Mouse (Mus musculus) E14TG2a.4 (cell line): ENCODE data around the gene Ccdc38.

Source experiments
- H3K27me3 ChIP-seq: 2 replicates; pipeline ENCODE4 v1.6.1; 2014; ENCODE audit warnings: low read length, control low read depth; ENCODE audit not compliant: insufficient read depth
- H3K36me3 ChIP-seq: 2 replicates; pipeline ENCODE4 v1.6.1; 2014; ENCODE audit warnings: low read length, control low read depth; ENCODE audit not compliant: insufficient read depth
- H3K4me1 ChIP-seq: replicated peaks from 2 replicates; pipeline ENCODE4 v1.6.1; 2014; ENCODE audit warnings: low read depth, low read length, control low read depth
- H3K4me3 ChIP-seq: replicated peaks from 2 replicates; pipeline ENCODE4 v1.5.1; 2014; ENCODE audit warnings: mild to moderate bottlenecking, low read length
- H3K9me3 ChIP-seq: 2 replicates; pipeline ENCODE4 v1.6.1; 2014; ENCODE audit warnings: low read length, control low read depth
- CTCF ChIP-seq: conservative IDR thresholded peaks from 2 replicates; pipeline ENCODE4 v1.5.1; 2014; ENCODE audit warnings: low read length
- NANOG ChIP-seq: IDR thresholded peaks from 2 replicates; pipeline ENCODE4 v1.6.1; 2014; ENCODE audit warnings: borderline replicate concordance, low read length, mixed read lengths
- POU5F1 ChIP-seq: IDR thresholded peaks from 2 replicates; pipeline ENCODE4 v1.6.1; 2014; ENCODE audit warnings: low read length, borderline replicate concordance

Gene Ccdc38

DNA sequence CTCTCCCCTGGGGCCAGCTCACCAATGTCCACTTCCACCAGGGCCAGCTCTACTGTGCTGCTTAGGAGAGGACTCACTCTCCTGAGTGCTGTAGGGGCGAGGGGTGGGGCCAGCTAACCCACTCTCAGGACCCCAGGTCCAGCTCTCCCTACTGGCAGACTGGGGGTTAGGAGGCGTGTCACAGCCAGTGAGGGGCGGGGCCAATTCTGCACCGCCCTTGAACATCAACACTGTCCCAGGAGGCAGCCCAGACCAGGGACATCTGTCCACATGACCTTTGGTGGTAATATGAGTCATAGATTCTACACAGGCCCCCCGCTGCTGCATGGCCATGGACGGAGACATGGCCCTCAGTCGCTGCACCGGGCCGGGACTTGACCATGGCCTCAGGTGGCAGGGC lies 19.4 kb downstream of the Ccdc38 start:
- no peak for TF ChIP-seq POU5F1
- no peak for TF ChIP-seq CTCF
- no peak for TF ChIP-seq NANOG

GRCm38 (mm10) chr10:93564518-93565090 lies 24.2 kb downstream of the Ccdc38 start:
- Histone ChIP-seq H3K4me3 (no peak overlapping the region), H3K27me3 (no peaks in the 10 kb centered on the region), H3K36me3 (no peaks in the 10 kb centered on the region), H3K4me1 (peaks cover 6% of the 10 kb centered on the region), H3K9me3 (no peaks in the 10 kb centered on the region)
- TF ChIP-seq NANOG (no peak), POU5F1 (no peak)

More for the DNA sequence above, 19.4 kb downstream of the Ccdc38 start:
- Histone ChIP-seq H3K4me3 (peak overlapping the region; percentile 51), H3K4me1 (peaks cover 10% of the 10 kb centered on the region), H3K9me3 (no peaks in the 10 kb centered on the region), H3K36me3 (no peaks in the 10 kb centered on the region), H3K27me3 (no peaks in the 10 kb centered on the region)

DNA sequence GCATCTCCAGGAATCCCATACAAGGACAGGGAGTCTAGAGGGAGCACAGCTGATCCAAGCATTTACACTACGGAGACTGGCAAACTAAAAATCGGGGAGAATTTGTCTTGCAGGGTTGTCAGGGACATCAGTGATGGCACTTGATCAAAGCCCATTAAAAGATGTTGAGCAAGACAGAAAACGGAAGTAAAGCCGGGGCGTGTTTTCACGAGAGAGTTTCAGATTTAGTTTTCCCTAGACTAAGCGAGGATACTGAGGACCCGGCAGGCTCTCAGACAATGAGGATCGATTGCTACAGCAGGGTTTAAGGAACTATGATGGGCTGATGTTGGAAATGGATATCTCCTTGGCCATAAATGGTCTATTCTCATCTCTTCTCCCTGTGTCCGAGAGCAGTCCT lies 26.6 kb downstream of the Ccdc38 start:
- Histone ChIP-seq H3K4me3 (no peak overlapping the region), H3K9me3 (no peaks in the 10 kb centered on the region), H3K36me3 (no peaks in the 10 kb centered on the region), H3K4me1 (no peaks in the 10 kb centered on the region), H3K27me3 (no peaks in the 10 kb centered on the region)
- no peak for TF ChIP-seq NANOG
- no peak for TF ChIP-seq CTCF
- TF ChIP-seq POU5F1, result no peak

- TF ChIP-seq NANOG (no peak), CTCF (no peak), POU5F1 (no peak)
- Histone ChIP-seq H3K4me1 (no peaks in the 10 kb centered on the region), H3K4me3 (no peak overlapping the region), H3K27me3 (no peaks in the 10 kb centered on the region), H3K9me3 (no peaks in the 10 kb centered on the region), H3K36me3 (no peaks in the 10 kb centered on the region)
Measured at GRCm38 (mm10) chr10:93567841-93568566, 27.6 kb downstream of the Ccdc38 start.

DNA sequence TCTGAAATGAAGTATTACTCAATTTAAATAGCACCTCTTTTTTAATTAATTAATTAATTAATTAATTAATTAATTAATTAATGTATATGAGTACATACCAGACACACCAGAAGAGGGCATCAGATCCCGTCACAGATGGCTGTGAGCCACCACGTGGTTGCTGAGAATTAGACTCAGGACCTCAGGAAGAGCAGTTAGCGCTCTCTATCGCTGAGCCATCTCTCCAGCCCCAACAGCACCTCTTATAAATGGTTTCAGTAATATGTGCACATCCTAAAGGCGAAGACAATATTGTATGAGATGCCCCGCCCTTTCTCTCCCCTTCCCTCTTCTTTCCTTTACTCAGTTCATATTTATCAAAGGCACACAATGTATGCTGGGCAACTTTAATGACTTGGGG lies 28.2 kb downstream of the Ccdc38 start:
- H3K36me3 ChIP-seq, result no peaks in the 10 kb centered on the region

DNA sequence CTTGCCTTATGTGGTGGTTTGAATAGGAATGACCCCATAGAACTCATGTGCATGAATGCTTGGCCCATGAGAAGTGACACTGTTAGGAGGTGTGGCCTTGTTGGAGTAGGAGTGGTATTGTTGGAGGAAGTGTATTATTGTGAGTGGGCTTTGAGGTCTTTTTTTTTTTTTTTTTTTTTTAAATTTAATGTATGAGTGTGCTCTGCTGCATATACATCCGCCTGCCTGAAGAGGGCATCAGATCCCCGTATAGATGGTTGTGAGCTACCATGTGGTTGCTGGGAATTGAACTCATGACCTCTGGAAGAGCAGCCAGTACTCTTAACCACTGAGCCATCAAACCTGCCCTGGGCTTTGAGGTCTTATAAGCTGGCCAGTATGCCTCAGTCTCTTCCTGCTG lies 31.8 kb downstream of the Ccdc38 start:
- no peaks in the 10 kb centered on the region for H3K9me3 ChIP-seq

More for the DNA sequence above, 28.2 kb downstream of the Ccdc38 start:
- no peak for TF ChIP-seq POU5F1
- no peak for TF ChIP-seq NANOG
- no peak for TF ChIP-seq CTCF
- H3K27me3 ChIP-seq, result no peaks in the 10 kb centered on the region
- no peaks in the 10 kb centered on the region for H3K4me1 ChIP-seq
- H3K9me3 ChIP-seq, result no peaks in the 10 kb centered on the region
- H3K4me3 ChIP-seq, result no peak overlapping the region

GRCm38 (mm10) chr10:93574966-93575365 lies 34.5 kb downstream of the Ccdc38 start:
- H3K4me1 ChIP-seq, result peaks cover 5% of the 10 kb centered on the region
- TF ChIP-seq NANOG, result no peak
- no peak for TF ChIP-seq CTCF
- no peak for TF ChIP-seq POU5F1

More for the DNA sequence above, 31.8 kb downstream of the Ccdc38 start:
- Histone ChIP-seq H3K4me3 (no peak overlapping the region), H3K36me3 (no peaks in the 10 kb centered on the region), H3K27me3 (no peaks in the 10 kb centered on the region), H3K4me1 (peaks cover 2% of the 10 kb centered on the region)
- peak; percentile 30 for TF ChIP-seq CTCF
- no peak for TF ChIP-seq NANOG

GRCm38 (mm10) chr10:93575960-93576359 lies 35.5 kb downstream of the Ccdc38 start:
- peaks cover 5% of the 10 kb centered on the region for H3K4me1 ChIP-seq
- TF ChIP-seq NANOG (no peak), CTCF (no peak), POU5F1 (no peak)
- no peaks in the 10 kb centered on the region for H3K9me3 ChIP-seq
- H3K4me3 ChIP-seq, result no peak overlapping the region
- peaks cover 7% of the 10 kb centered on the region; the same call in 1 of the 2 replicates for H3K36me3 ChIP-seq
- H3K27me3 ChIP-seq, result no peaks in the 10 kb centered on the region

More at GRCm38 (mm10) chr10:93574966-93575365, 34.5 kb downstream of the Ccdc38 start:
- H3K9me3 ChIP-seq, result no peaks in the 10 kb centered on the region
- no peaks in the 10 kb centered on the region for H3K27me3 ChIP-seq
- H3K36me3 ChIP-seq, result peaks cover 5% of the 10 kb centered on the region; the same call in 1 of the 2 replicates
- no peak overlapping the region for H3K4me3 ChIP-seq

DNA sequence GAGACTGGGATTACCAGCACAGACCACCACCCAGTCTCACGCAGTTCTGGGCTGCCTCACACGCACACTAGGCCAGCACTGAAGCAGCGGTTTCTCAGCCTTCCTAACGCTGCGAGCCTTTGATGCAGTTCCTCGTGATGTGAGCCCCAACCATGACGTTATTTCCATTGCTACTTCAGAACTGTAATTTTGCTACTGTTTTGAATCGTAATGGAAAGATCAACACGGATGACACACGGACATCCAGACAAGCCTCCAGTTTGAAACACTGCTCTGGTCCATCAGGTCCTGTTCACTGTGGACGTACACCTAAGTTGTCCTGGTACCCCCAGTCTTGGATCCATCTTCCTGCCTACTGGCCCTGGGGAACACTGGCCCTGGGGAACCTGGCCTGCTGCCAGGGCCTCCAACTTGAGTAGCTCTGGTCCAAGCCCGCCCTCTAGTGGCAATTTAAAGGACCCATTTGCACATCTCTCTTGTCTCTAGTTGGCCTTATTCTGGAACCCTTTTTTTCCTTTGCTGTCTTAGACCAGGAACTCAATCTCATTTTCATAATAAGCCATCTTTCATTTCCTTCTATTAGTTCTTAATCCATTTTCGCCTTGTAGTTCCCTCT lies 36.9 kb downstream of the Ccdc38 start:
- no peak overlapping the region for H3K4me3 ChIP-seq
- TF ChIP-seq NANOG (no peak), CTCF (peak; percentile 80), POU5F1 (no peak)
- H3K9me3 ChIP-seq, result no peaks in the 10 kb centered on the region
- peaks cover 8% of the 10 kb centered on the region for H3K4me1 ChIP-seq
- H3K27me3 ChIP-seq, result no peaks in the 10 kb centered on the region
- peaks cover 19% of the 10 kb centered on the region for H3K36me3 ChIP-seq
